Mouse (Mus musculus): ENCODE measurements around the gene Dapk1.

DNA sequence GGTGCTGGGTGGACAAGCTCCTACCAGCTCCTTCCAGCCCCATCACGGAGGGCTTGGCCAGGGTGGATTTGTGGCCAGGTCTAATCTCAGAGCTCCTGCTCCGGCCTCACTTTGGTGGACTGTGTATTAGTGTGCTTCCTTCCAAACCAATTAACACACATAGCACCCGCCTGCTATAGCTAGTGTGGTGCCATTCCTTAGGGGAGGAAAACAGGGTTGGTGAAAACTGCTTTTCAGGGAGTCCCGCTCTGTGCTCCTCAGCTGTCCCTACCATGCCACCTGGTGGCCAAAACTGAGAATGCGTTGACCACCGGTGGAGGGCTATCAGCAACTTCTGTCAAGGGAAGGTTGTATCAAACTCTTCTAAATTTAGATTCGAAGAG is 142.3 kb downstream of the Dapk1 start:
- TF ChIP-seq GATA1 (IDR thresholded peaks at IDR 0.05; ENCODE audit: borderline replicate concordance, low read length) (no peak), FLI1 (IDR thresholded peaks at IDR 0.05; ENCODE audit: low read length) (no peak)
